Mouse (Mus musculus) CH12.LX (cell line): ENCODE measurements around the gene Gramd1b. TPM values are rescaled to one million over a fixed set of nuclear protein-coding genes. Genes with fewer than 3 reads are reported as not detected.
A peak's percentile ranks its signal among the peaks of the same experiment; 100 is the strongest.

ENCODE experiments used
- DNase-seq: peaks from one replicate; pipeline ENCODE4 v3.0.0-alpha.2; 2013; ENCODE audit errors: extremely low read depth
- H3K27ac ChIP-seq: 2 replicates; pipeline ENCODE4 v1.5.1; 2012; ENCODE audit warnings: low read depth, mild to moderate bottlenecking, control low read depth, moderate library complexity; ENCODE audit not compliant: insufficient read depth
- H3K27me3 ChIP-seq: replicated peaks from 2 replicates; pipeline ENCODE3; 2012; ENCODE audit warnings: inconsistent platforms
- H3K36me3 ChIP-seq, 2 experiments: replicated peaks in 1 of 2; 2 replicates each; pipeline versions ENCODE3 to v1.6.1; 2012; ENCODE audit warnings: inconsistent platforms in 1 of 2, low read length in 1 of 2, mild to moderate bottlenecking in 1 of 2, mixed read lengths in 1 of 2, moderate library complexity in 1 of 2; ENCODE audit not compliant: control insufficient read depth in 1 of 2, insufficient read depth in 1 of 2
- H3K4me1 ChIP-seq, 2 experiments: 2 replicates each; pipeline ENCODE4 v1.6.1; 2012; ENCODE audit warnings: inconsistent platforms in 1 of 2, moderate library complexity in 1 of 2; ENCODE audit not compliant: insufficient read depth in 2 of 2, control insufficient read depth in 1 of 2
- H3K4me2 ChIP-seq: 2 replicates; pipeline ENCODE4 v1.6.1; 2012; ENCODE audit warnings: low read depth, mild to moderate bottlenecking, control low read depth; ENCODE audit not compliant: poor library complexity, insufficient read depth, severe bottlenecking
- H3K4me3 ChIP-seq, 3 experiments: fragments of 150-350 bp in 1 of 3; sonication (generic) in 1 of 3; replicated peaks in 1 of 3; 2 replicates each; pipeline versions ENCODE3 to v1.5.1; 2011 to 2012; ENCODE audit warnings: low read depth in 2 of 3, low read length in 2 of 3, mild to moderate bottlenecking in 2 of 3, moderate library complexity in 2 of 3, control low read depth in 1 of 3, improper control_type of control experiment in 1 of 3, inconsistent platforms in 1 of 3, mixed read lengths in 1 of 3; ENCODE audit not compliant: poor library complexity in 1 of 3
- H3K79me2 ChIP-seq: replicated peaks from 2 replicates; pipeline ENCODE4 v1.6.1; 2012; ENCODE audit warnings: mild to moderate bottlenecking, moderate library complexity; ENCODE audit not compliant: control insufficient read depth, poor library complexity, insufficient read depth, severe bottlenecking; ENCODE audit errors: extremely low read depth
- H3K9ac ChIP-seq: 2 replicates; pipeline ENCODE4 v1.6.1; 2012; ENCODE audit warnings: low read depth, mild to moderate bottlenecking, control low read depth, moderate library complexity; ENCODE audit not compliant: insufficient read depth
- H3K9me3 ChIP-seq: replicated peaks from 2 replicates; pipeline ENCODE3; 2012; ENCODE audit warnings: low read length, inconsistent platforms, mixed read lengths
- BHLHE40 ChIP-seq: IDR thresholded peaks from 2 replicates; pipeline ENCODE4 v1.6.1; 2011; ENCODE audit warnings: mild to moderate bottlenecking, low read depth, low read length, improper control_type of control experiment
- CHD1 ChIP-seq: IDR thresholded peaks from 2 replicates; pipeline ENCODE4 v1.6.1; 2012; ENCODE audit warnings: low read depth, low read length, improper control_type of control experiment, inconsistent platforms
- EP300 ChIP-seq: IDR thresholded peaks from 2 replicates; pipeline ENCODE4 v1.6.1; 2011; ENCODE audit warnings: low read length, improper control_type of control experiment
- ETS1 ChIP-seq: conservative IDR thresholded peaks from 2 replicates; pipeline ENCODE4 v1.6.1; 2012; ENCODE audit warnings: low read depth, mild to moderate bottlenecking, inconsistent platforms, low read length, improper control_type of control experiment, moderate library complexity
- GABPA ChIP-seq: IDR thresholded peaks from 2 replicates; pipeline ENCODE4 v1.6.1; 2012; ENCODE audit warnings: low read depth, low read length, improper control_type of control experiment, inconsistent platforms; ENCODE audit not compliant: insufficient replicate concordance
- HCFC1 ChIP-seq: IDR thresholded peaks from 2 replicates; pipeline ENCODE4 v1.6.1; 2012; ENCODE audit warnings: low read depth, mild to moderate bottlenecking, inconsistent platforms, low read length, improper control_type of control experiment
- JUN ChIP-seq: IDR thresholded peaks from 2 replicates; pipeline ENCODE4 v1.6.1; 2011; ENCODE audit warnings: low read depth, mild to moderate bottlenecking, low read length, improper control_type of control experiment, moderate library complexity; ENCODE audit not compliant: insufficient read depth
- MAX ChIP-seq: IDR thresholded peaks from 2 replicates; pipeline ENCODE4 v1.6.1; 2011; ENCODE audit warnings: low read length, improper control_type of control experiment
- MEF2A ChIP-seq: IDR thresholded peaks from 2 replicates; pipeline ENCODE4 v1.6.1; 2014; ENCODE audit warnings: low read depth, mild to moderate bottlenecking, inconsistent platforms, low read length, improper control_type of control experiment, borderline replicate concordance
- MXI1 ChIP-seq: IDR thresholded peaks from 2 replicates; pipeline ENCODE4 v1.6.1; 2011; ENCODE audit warnings: mild to moderate bottlenecking, low read depth, low read length, improper control_type of control experiment
- PAX5 ChIP-seq: IDR thresholded peaks from 2 replicates; pipeline ENCODE4 v1.6.1; 2012; ENCODE audit warnings: low read length, inconsistent platforms, mixed read lengths
- RAD21 ChIP-seq: IDR thresholded peaks from 2 replicates; pipeline ENCODE4 v1.6.1; 2011; ENCODE audit warnings: low read depth, mild to moderate bottlenecking, low read length, improper control_type of control experiment, moderate library complexity
- RCOR1 ChIP-seq: conservative IDR thresholded peaks from 2 replicates; pipeline ENCODE4 v1.6.1; 2012; ENCODE audit warnings: low read depth, mild to moderate bottlenecking, inconsistent platforms, low read length, improper control_type of control experiment
- TBP ChIP-seq: conservative IDR thresholded peaks from 2 replicates; pipeline ENCODE4 v1.6.1; 2011; ENCODE audit warnings: low read depth, low read length, improper control_type of control experiment
- TCF12 ChIP-seq: IDR thresholded peaks from 2 replicates; pipeline ENCODE4 v1.6.1; 2014; ENCODE audit warnings: low read depth, mild to moderate bottlenecking, inconsistent platforms, low read length, improper control_type of control experiment
- USF1 ChIP-seq: IDR thresholded peaks from 2 replicates; pipeline ENCODE4 v1.6.1; 2014; ENCODE audit warnings: low read depth, mild to moderate bottlenecking, inconsistent platforms, low read length, improper control_type of control experiment
- USF2 ChIP-seq: conservative IDR thresholded peaks from 2 replicates; pipeline ENCODE4 v1.6.1; 2011; ENCODE audit warnings: low read depth, low read length, improper control_type of control experiment
- ZMIZ1 ChIP-seq: IDR thresholded peaks from 2 replicates; pipeline ENCODE4 v1.6.1; 2012; ENCODE audit warnings: low read depth, mild to moderate bottlenecking, inconsistent platforms, low read length, improper control_type of control experiment
- ZNF384 ChIP-seq: IDR thresholded peaks from 2 replicates; pipeline ENCODE4 v1.6.1; 2012; ENCODE audit warnings: low read depth, low read length, improper control_type of control experiment, inconsistent platforms
- dilution Hi-C: fragments of 300-500 bp; cut with MboI; formaldehyde crosslinking; loops from 2 replicates; pipeline ENCODE4 v1.14.3; 2020; ENCODE audit warnings: low sequenced_read_pairs; ENCODE audit not compliant: extremely low pct_unique_long_range_greater_than_20kb, extremely low pct_ligation_motif_present
- in situ Hi-C: fragments of 300-500 bp; cut with MboI; formaldehyde crosslinking; loops from 3 replicates; pipeline ENCODE4 v1.14.3; 2019; ENCODE audit warnings: low sequenced_read_pairs, low pct_ligation_motif_present, low pct_unique_long_range_greater_than_20kb, mixed read lengths
- polyA plus RNA-seq: library from polyadenylated mRNA; unstranded; fragments of >175 nt; gene quantifications from 2 replicates; pipeline ENCODE4 v1.2.1, GENCODE M21; 2012; ENCODE audit warnings: low read depth; ENCODE audit not compliant: insufficient read length
- total RNA-seq, 2 experiments: library from RNA; depleted of rRNA; stranded (reverse); fragments of 300-350 nt in 1 of 2; fragments of >200 nt in 1 of 2; gene quantifications; 2 replicates each; pipeline ENCODE4 v1.2.3; 2012 to 2014

Gramd1b gene
- total and polyA plus RNA-seq, 3 experiments = 13.3 to 40.8 (median 16.7) TPM

- no peak overlapping the region for H3K4me3 ChIP-seq
- dilution Hi-C loops = no loop called here
- peaks cover 74 to 98% of the 10 kb centered on the region in 2 experiments for H3K36me3 ChIP-seq
- H3K4me1 ChIP-seq = peaks cover 10 to 21% of the 10 kb centered on the region in 2 experiments
- H3K4me2 ChIP-seq = no peak overlapping the region
- no peaks in the 10 kb centered on the region for H3K27me3 ChIP-seq
- TF ChIP-seq MXI1 (no peak), USF2 (no peak), RAD21 (no peak)
- TF ChIP-seq, all 38 proteins: peak for 0
- no peak for DNase-seq
- no peak overlapping the region for H3K27ac ChIP-seq
- H3K9ac ChIP-seq = no peak overlapping the region
- H3K79me2 ChIP-seq = no peaks in the 10 kb centered on the region
- no peaks in the 10 kb centered on the region for H3K9me3 ChIP-seq
- in situ Hi-C loops = no loop called here
These were observed 228.8 kb downstream of the Gramd1b start for GRCm38 (mm10) chr9:40302375-40302774.

GRCm38 (mm10) chr9:40301475-40301874 is 229.7 kb downstream of the Gramd1b start:
- Histone ChIP-seq H3K36me3 (peaks cover 66 to 98% of the 10 kb centered on the region in 2 experiments), H3K4me3 (no peak overlapping the region), H3K27ac (no peak overlapping the region), H3K27me3 (no peaks in the 10 kb centered on the region), H3K9me3 (no peaks in the 10 kb centered on the region), H3K9ac (no peak overlapping the region)
- no peak for DNase-seq
- dilution Hi-C loops = no loop called here
- in situ Hi-C loops = no loop called here
- no peak for TF ChIP-seq CHD1
- TF ChIP-seq ZMIZ1 = no peak
- TF ChIP-seq RAD21 = no peak
- no peak for TF ChIP-seq BHLHE40
- no peak for TF ChIP-seq EP300
- no peak for TF ChIP-seq RCOR1
- TF ChIP-seq MXI1 = no peak
- TF ChIP-seq MEF2A = no peak
- TF ChIP-seq GABPA = no peak
- TF ChIP-seq, all 38 proteins: peak for 0
- Histone ChIP-seq H3K4me2 (no peak overlapping the region), H3K79me2 (no peaks in the 10 kb centered on the region), H3K4me1 (peaks cover 10 to 21% of the 10 kb centered on the region in 2 experiments)

GRCm38 (mm10) chr9:40300018-40300989 is 230.9 kb downstream of the Gramd1b start:
- Histone ChIP-seq H3K4me2 (no peak overlapping the region), H3K9me3 (no peaks in the 10 kb centered on the region), H3K79me2 (no peaks in the 10 kb centered on the region), H3K27me3 (no peaks in the 10 kb centered on the region), H3K4me1 (peaks cover 10 to 21% of the 10 kb centered on the region in 2 experiments), H3K4me3 (no peak overlapping the region), H3K9ac (no peak overlapping the region), H3K36me3 (peaks cover 58 to 98% of the 10 kb centered on the region in 2 experiments), H3K27ac (no peak overlapping the region)
- DNase-seq = peak; percentile 47
- dilution Hi-C loops (no loop called here), in situ Hi-C loops (no loop called here)
- TF ChIP-seq MAX (peak; percentile 78), ETS1 (0 out of 2 replicates have a peak, but pooled peaks have one; percentile 27), TBP (no peak), ZNF384 (no peak), HCFC1 (no peak), TCF12 (peak; percentile 29; the same call in 1 of the 2 replicates), USF2 (peak; percentile 63), BHLHE40 (peak; percentile 55), JUN (no peak), PAX5 (peak; percentile 73; the same call in 1 of the 2 replicates), USF1 (peak; percentile 80)
